Mouse (Mus musculus): Measurements from ENCODE around the gene Creb5. TPM values are rescaled to one million over a fixed set of nuclear protein-coding genes. Genes with fewer than 3 reads are reported as not detected.
"Not testable (repeated sequence)": the region's sequence is repeated elsewhere in the genome, so short reads cannot be mapped to it uniquely, and the experiment has no call there.

Creb5 gene
- polyA plus RNA-seq, 1 experiment from 2014 or later, result 45.8 TPM

DNA sequence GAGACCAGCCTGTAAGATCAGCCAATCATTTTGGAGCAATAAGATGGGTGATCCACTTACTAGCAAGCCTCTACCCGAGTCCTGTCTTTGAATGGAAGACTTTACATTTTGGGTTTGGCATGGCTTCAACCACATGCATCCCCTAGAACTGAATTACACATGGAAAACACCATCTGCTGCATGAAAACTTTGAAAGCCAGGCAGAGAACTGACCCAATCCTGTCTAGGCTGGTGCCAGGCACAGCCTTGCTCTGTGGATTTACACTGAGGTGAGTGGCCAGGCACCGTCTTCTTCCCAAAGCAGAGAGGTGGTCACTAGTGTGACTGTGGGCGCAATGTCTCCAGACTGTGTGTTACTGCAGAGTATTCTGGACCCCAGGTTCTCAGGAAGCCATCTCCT, 109.4 kb downstream of the Creb5 start:
- peaks cover 43% of the 10 kb centered on the region for H3K4me1 ChIP-seq
- no peak overlapping the region for H3K4me3 ChIP-seq
- 84% methylated on average over 3 of the region's 3 CpGs for whole genome bisulfite sequencing
- H3K27ac ChIP-seq, result no peak overlapping the region
- H3K4me2 ChIP-seq, result no peak overlapping the region
- H3K9me3 ChIP-seq, result no peaks in the 10 kb centered on the region
- no peak overlapping the region for H3K9ac ChIP-seq
- no peaks in the 10 kb centered on the region for H3K27me3 ChIP-seq
- H3K36me3 ChIP-seq, result no peaks in the 10 kb centered on the region
- no peak for ATAC-seq (ENCODE audit: insufficient number of reproducible peaks, low FRiP score, low TSS enrichment, low read depth)

DNA sequence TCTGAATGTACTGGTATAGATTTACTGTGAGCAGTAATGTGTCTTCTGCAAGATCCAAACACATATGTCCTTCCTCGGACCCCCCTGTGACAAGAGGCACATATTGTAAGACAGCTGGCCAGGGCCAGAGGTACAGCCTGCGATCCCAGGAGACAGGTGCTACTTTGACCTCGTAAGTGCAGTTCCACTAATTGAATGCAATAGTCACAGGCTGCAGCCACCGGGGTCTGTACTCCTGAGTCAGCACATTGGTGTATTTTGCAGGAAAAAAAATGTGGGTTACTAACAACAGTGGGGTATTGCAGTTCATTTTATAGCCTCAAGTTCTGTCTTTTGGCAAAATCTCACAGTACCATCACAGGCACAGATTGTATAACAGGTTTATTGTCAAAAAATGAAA, 110.7 kb downstream of the Creb5 start:
- ATAC-seq (ENCODE audit: insufficient number of reproducible peaks, low FRiP score, low TSS enrichment, low read depth), result no peak
- Histone ChIP-seq H3K9me3 (no peaks in the 10 kb centered on the region), H3K27ac (no peak overlapping the region), H3K27me3 (no peaks in the 10 kb centered on the region), H3K4me1 (peaks cover 48% of the 10 kb centered on the region), H3K36me3 (no peaks in the 10 kb centered on the region), H3K4me2 (no peak overlapping the region), H3K4me3 (no peak overlapping the region), H3K9ac (no peak overlapping the region)
- WGBS, result 44% methylated on average over 4 of the region's 4 CpGs

DNA sequence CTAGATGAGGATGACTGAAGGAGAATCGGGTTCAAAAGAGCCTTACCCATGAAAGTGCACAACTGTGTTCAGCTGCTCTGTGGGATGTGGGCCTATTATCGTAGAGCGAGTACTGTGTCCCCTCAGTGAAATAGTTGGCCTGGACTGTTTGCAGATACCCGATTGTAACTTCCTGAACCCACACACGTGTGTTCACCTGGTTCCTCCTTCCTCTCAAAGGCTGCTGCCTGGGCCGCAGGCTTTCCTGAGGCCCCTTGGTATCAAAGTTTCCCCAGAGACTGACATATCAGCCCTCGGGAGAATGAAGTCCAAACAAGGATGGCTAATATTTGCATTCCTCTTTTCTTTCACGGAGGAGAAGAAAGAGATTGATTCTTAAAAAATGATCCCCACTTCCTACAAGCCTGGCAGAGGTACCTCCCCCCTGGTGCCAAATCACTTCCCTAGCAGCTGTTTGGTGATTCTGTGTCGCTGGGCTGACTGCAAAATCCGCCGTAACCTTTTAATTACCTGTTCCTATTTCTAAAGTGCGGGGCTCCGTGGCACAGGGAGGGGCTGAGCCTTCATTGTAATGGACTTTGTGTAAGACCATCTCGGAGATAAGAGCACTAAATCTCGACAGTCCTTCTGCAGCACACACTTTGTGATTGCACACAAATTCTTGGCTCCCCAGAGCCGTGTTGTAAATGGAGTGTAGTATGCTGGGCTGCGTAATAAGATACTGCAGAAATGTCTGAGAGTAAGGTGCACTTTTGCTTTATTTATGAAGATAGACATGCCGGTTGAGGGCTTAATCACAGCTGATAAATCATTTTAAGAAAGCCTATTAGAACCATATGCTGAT, 111.4 kb downstream of the Creb5 start:
- H3K9ac ChIP-seq, result no peak overlapping the region
- H3K36me3 ChIP-seq, result no peaks in the 10 kb centered on the region
- no peak overlapping the region for H3K4me2 ChIP-seq
- ATAC-seq (ENCODE audit: insufficient number of reproducible peaks, low FRiP score, low TSS enrichment, low read depth), result no peak
- no peaks in the 10 kb centered on the region for H3K27me3 ChIP-seq
- H3K27ac ChIP-seq, result no peak overlapping the region
- peaks cover 48% of the 10 kb centered on the region for H3K4me1 ChIP-seq
- H3K4me3 ChIP-seq, result no peak overlapping the region
- H3K9me3 ChIP-seq, result no peaks in the 10 kb centered on the region
- 19% methylated on average over 18 of the region's 18 CpGs for WGBS

DNA sequence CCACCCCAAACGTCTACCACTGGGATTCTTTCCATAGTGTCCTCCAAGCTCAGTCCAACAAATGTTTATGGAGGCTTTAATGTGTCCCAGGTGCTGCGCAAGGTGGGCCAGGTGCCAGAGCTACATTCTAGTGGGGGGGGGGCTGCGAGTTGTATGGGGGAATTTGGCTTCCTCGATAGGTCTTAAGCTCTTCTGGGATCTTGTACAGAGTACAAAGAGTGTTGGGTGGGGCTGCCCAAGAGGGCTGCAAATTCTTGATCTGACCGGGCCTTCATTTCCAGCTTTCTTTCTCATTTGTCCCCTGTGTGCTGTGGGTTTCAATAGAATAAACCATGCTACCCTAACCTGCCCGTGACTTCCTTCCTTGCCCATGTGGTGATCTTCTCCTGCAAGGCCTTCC, 114.3 kb downstream of the Creb5 start:
- peak; percentile 63; the same call in 1 of the 2 replicates for ATAC-seq (ENCODE audit: insufficient number of reproducible peaks, low FRiP score, low TSS enrichment, low read depth)
- H3K27me3 ChIP-seq, result no peaks in the 10 kb centered on the region
- WGBS, result 37% methylated on average over 6 of the region's 6 CpGs
- H3K9ac ChIP-seq, result no peak overlapping the region
- H3K4me1 ChIP-seq, result peaks cover 36% of the 10 kb centered on the region
- no peak overlapping the region for H3K4me2 ChIP-seq
- H3K4me3 ChIP-seq, result no peak overlapping the region
- peak overlapping the region; percentile 43; the same call in 1 of the 2 replicates for H3K27ac ChIP-seq
- no peaks in the 10 kb centered on the region for H3K36me3 ChIP-seq
- H3K9me3 ChIP-seq, result no peaks in the 10 kb centered on the region

DNA sequence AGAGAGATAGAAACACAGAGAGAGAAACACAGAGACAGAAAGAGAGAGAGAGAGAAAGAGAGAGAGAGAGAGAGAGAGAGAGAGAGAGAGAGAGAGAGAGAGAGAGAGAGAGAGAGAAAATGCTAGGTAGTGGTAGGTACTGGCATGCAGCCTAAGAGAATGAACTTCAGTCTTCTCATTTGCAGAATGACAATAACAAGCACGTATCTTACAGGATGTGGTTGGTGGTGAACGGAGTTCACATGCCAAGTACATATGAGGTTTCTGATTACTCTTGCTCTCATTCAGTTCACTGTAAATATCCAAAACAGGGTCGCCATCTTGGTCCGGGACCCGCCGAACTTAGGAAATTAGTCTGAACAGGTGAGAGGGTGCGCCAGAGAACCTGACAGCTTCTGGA, 115.5 kb downstream of the Creb5 start:
- WGBS, result 96% methylated on average over 7 of the region's 7 CpGs
- not testable (repeated sequence) for H3K27me3 ChIP-seq; H3K4me3 ChIP-seq; H3K9ac ChIP-seq; H3K27ac ChIP-seq; H3K4me2 ChIP-seq; H3K36me3 ChIP-seq; H3K9me3 ChIP-seq; ATAC-seq (ENCODE audit: insufficient number of reproducible peaks, low FRiP score, low TSS enrichment, low read depth)
- H3K4me1 ChIP-seq, result peaks cover 33% of the 10 kb centered on the region

DNA sequence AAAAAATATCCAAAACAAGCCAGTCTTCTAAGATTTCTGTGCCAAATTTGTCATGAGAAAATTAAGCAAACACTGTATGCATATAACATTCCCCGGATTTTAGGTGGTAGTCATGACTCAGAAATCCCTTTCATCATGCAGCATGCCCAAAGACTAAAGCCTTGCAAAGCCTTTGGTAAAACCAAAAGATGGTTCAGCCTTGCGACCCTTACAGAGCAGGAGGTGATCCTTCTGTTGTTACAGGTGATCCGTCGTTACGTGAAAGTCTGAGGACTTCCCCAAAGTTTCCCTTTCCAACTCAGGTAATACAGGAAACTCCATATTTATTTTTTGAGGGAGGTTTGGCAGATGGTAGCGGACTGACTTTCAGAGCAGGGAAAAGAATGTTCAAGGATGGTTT, 122.1 kb downstream of the Creb5 start:
- Histone ChIP-seq H3K4me1 (no peaks in the 10 kb centered on the region), H3K9me3 (no peaks in the 10 kb centered on the region), H3K9ac (no peak overlapping the region), H3K4me2 (no peak overlapping the region), H3K27ac (no peak overlapping the region), H3K27me3 (no peaks in the 10 kb centered on the region), H3K36me3 (no peaks in the 10 kb centered on the region), H3K4me3 (no peak overlapping the region)
- ATAC-seq (ENCODE audit: insufficient number of reproducible peaks, low FRiP score, low TSS enrichment, low read depth), result no peak
- 82% methylated on average over 6 of the region's 6 CpGs for WGBS

DNA sequence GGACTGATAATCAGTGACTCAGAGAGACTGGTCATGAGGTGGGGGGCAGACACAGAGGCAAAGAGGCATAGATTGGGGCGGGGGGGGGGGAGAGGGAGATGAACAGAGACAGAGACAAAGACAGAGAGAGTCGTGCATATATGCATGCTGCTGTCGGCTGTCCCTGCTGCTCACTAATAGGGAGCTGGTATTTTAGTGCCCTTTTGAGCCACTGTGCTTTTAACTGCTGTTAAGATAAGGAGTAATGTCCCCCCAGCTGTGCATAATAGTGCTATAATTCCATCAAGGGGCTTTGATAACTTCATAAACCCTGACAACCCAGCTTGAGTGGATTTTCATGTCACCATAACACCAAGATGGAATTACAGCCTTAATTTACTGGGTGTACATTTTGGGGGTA, 134.3 kb downstream of the Creb5 start:
- H3K9me3 ChIP-seq, result no peaks in the 10 kb centered on the region
- WGBS, result 33% methylated on average over 3 of the region's 3 CpGs
- H3K36me3 ChIP-seq, result no peaks in the 10 kb centered on the region
- no peaks in the 10 kb centered on the region for H3K27me3 ChIP-seq
- H3K4me3 ChIP-seq, result no peak overlapping the region
- H3K4me1 ChIP-seq, result no peaks in the 10 kb centered on the region
- no peak overlapping the region for H3K27ac ChIP-seq
- H3K9ac ChIP-seq, result no peak overlapping the region
- H3K4me2 ChIP-seq, result no peak overlapping the region
- ATAC-seq (ENCODE audit: insufficient number of reproducible peaks, low FRiP score, low TSS enrichment, low read depth), result no peak

DNA sequence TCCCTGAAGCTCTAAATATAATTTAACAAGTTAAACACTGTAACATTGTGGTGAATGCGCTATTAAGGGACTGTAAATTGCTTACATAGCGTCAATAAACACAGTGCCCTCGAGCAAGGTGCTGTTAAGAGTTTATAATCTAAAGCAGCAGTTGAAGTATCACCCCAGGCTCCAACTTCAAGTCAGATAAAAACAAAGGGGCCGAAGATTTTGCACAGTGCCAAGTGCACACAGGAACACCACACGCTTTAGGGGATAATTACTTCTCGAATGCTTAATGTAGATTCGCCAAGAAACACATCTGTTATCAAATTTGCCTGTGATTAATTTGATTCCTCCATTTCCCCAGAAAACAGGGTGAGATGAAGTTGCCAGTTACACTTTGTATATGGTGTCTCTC, 142.3 kb downstream of the Creb5 start:
- no peak overlapping the region for H3K4me3 ChIP-seq
- H3K9me3 ChIP-seq, result no peaks in the 10 kb centered on the region
- H3K4me2 ChIP-seq, result no peak overlapping the region; the same call in 1 of the 2 replicates
- peak overlapping the region; percentile 33; the same call in 1 of the 2 replicates for H3K27ac ChIP-seq
- ATAC-seq (ENCODE audit: insufficient number of reproducible peaks, low FRiP score, low TSS enrichment, low read depth), result no peak
- no peak overlapping the region for H3K9ac ChIP-seq
- no peaks in the 10 kb centered on the region for H3K36me3 ChIP-seq
- peaks cover 34% of the 10 kb centered on the region for H3K4me1 ChIP-seq
- no peaks in the 10 kb centered on the region for H3K27me3 ChIP-seq
- WGBS, result 17% methylated on average over 7 of the region's 7 CpGs

DNA sequence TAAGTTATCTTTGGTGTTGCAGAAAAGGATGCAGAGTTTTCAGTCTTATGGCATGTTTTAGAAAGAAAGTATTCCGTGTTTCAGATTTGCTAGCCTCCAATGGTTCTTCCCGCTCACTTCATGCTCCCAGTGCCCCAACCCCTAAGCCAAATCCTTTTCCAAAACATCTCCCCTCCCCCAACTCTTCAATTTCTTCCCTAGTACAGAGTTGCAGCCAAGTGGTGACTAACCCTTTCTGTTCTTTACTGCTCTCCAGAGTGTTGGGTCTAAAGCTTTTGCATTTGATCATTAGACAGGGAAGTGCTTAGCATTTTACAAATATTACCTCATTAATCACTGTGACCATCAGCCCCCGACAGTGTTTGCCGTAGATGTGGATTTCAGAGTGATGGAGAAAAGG, 142.8 kb downstream of the Creb5 start:
- H3K27me3 ChIP-seq, result no peaks in the 10 kb centered on the region
- peak overlapping the region; percentile 33 for H3K27ac ChIP-seq
- no peaks in the 10 kb centered on the region for H3K9me3 ChIP-seq
- 17% methylated on average over 4 of the region's 4 CpGs for WGBS
- H3K4me3 ChIP-seq, result no peak overlapping the region
- ATAC-seq (ENCODE audit: insufficient number of reproducible peaks, low FRiP score, low TSS enrichment, low read depth), result no peak
- H3K36me3 ChIP-seq, result no peaks in the 10 kb centered on the region
- H3K9ac ChIP-seq, result no peak overlapping the region
- H3K4me1 ChIP-seq, result peaks cover 34% of the 10 kb centered on the region
- no peak overlapping the region for H3K4me2 ChIP-seq

DNA sequence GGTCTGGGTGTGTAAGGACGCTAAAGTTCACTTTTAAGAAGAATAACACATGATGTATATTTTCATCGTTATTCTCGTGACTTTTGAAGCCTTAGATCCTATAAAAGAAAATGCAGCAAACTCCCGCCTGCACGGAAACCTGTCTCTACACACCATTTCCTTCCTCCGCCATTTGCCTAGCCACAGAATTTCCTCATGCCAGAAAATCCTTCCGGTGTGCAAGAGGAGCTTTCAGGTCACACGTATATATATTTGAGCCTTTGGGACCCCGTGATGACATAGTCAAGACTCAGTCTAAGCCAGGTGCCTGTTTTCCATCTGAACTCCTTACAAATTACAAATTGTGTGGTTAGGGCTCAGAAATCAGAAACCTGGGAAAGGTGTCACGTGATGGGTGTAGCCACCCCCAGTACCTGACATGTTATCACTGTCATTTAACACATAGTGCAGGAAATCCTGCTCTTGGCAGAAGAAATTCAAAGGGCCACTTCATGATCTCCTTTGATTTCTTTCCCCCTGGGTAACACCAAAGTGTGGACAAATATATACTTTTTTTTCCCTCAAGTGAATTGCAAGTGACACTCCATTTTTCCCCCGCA, 158.9 kb downstream of the Creb5 start:
- no peak for ATAC-seq (ENCODE audit: insufficient number of reproducible peaks, low FRiP score, low TSS enrichment, low read depth)
- 78% methylated on average over 11 of the region's 11 CpGs for WGBS

DNA sequence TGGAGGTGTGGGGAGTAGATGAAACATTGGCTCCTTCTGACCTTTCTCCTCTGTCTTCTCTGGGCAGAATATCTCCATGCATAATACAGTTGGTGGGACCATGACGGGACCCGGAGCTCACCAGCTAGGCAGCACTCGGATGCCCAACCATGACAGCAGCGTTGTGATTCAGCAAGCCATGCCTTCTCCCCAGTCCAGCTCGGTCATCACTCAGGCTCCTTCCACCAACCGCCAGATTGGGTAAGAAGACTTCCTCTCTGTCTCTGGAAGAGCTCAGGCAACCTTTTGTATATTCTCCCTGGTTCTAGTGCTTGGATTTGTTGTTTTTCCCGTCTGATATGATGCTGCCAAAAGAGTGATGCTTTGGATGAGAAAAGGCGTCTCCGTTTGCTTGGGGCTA, 160.4 kb downstream of the Creb5 start:
- no peaks in the 10 kb centered on the region for H3K27me3 ChIP-seq
- ATAC-seq (ENCODE audit: insufficient number of reproducible peaks, low FRiP score, low TSS enrichment, low read depth), result no peak

More for the DNA sequence above, 158.9 kb downstream of the Creb5 start:
- Histone ChIP-seq H3K36me3 (peaks cover 3% of the 10 kb centered on the region; the same call in 1 of the 2 replicates), H3K27ac (no peak overlapping the region), H3K9ac (no peak overlapping the region), H3K4me2 (no peak overlapping the region), H3K27me3 (no peaks in the 10 kb centered on the region), H3K4me1 (peaks cover 24% of the 10 kb centered on the region), H3K4me3 (no peak overlapping the region), H3K9me3 (no peaks in the 10 kb centered on the region)

DNA sequence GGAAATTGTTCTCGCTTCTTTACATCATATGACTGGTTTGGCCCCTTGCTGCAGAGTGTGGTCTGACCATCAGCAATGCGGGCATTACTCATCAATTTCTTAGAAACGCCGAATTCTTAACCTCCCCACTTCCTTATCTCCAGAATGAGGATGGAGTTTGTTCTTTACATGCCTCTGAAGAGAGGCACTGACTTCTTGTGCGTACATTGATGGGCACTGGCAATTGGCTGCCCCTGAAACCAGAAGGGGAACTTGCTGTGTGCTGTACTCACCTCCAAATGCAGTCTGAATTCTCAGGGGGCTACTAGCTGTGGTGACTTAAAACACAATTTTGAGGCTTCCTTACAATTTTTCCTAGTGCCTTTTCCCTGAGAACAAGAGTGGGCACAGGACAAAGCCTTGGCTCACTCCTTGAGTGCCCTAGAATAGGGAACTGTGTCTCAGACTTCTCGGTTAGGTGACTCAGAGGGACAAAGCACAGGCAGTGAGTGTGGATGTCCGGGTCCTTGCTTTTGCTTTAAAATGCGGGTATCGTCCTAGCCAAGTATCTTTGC, 161.3 kb downstream of the Creb5 start:
- Histone ChIP-seq H3K27me3 (no peaks in the 10 kb centered on the region), H3K4me1 (peaks cover 47% of the 10 kb centered on the region), H3K27ac (0 out of 2 replicates have a peak overlapping the region, but pooled peaks have one; percentile 5), H3K4me2 (no peak overlapping the region), H3K4me3 (no peak overlapping the region), H3K9ac (no peak overlapping the region), H3K36me3 (peaks cover 3% of the 10 kb centered on the region; the same call in 1 of the 2 replicates), H3K9me3 (no peaks in the 10 kb centered on the region)
- ATAC-seq (ENCODE audit: insufficient number of reproducible peaks, low FRiP score, low TSS enrichment, low read depth), result no peak
- 71% methylated on average over 9 of the region's 9 CpGs for WGBS

More for the DNA sequence above, 160.4 kb downstream of the Creb5 start:
- WGBS, result 84% methylated on average over 9 of the region's 9 CpGs
- H3K4me1 ChIP-seq, result peaks cover 39% of the 10 kb centered on the region
- H3K4me3 ChIP-seq, result no peak overlapping the region
- no peak overlapping the region for H3K9ac ChIP-seq
- no peak overlapping the region; the same call in 1 of the 2 replicates for H3K27ac ChIP-seq
- no peak overlapping the region for H3K4me2 ChIP-seq
- peaks cover 3% of the 10 kb centered on the region; the same call in 1 of the 2 replicates for H3K36me3 ChIP-seq
- H3K9me3 ChIP-seq, result no peaks in the 10 kb centered on the region

All from limb, embryonic 15.5 days (tissue).